Mouse (Mus musculus) hindbrain, embryonic 11.5 days (tissue): ENCODE measurements around the gene Dmrtc1c2. TPM values are rescaled to one million over a fixed set of nuclear protein-coding genes. Genes with fewer than 3 reads are reported as not detected.
"Not testable (repeated sequence)": the region's sequence is repeated elsewhere in the genome, so short reads cannot be mapped to it uniquely, and the experiment has no call there.

Experiments
- ATAC-seq: fragments of 200-750 bp; cut with Nextera tagmentation; 2 replicates; pipeline ENCODE4 v1.8.0; 2017; ENCODE audit warnings: mild to moderate bottlenecking, moderate TSS enrichment, moderate library complexity; ENCODE audit not compliant: low FRiP score
- DNase-seq: peaks from one replicate; pipeline ENCODE4 v3.0.0-alpha.2; 2015; ENCODE audit warnings: low spot score
- H3K27ac ChIP-seq: fragments of 300-500 bp; sonication (generic); 2 replicates; pipeline ENCODE4 v1.5.1; 2014; ENCODE audit warnings: mild to moderate bottlenecking, low read depth, low read length
- H3K27me3 ChIP-seq: fragments of 300-500 bp; sonication (generic); 2 replicates; pipeline ENCODE4 v1.6.1; 2014; ENCODE audit warnings: mild to moderate bottlenecking, low read length, moderate library complexity, mixed read lengths; ENCODE audit not compliant: control insufficient read depth, insufficient read depth
- H3K36me3 ChIP-seq: fragments of 300-500 bp; sonication (generic); 2 replicates; pipeline ENCODE4 v1.6.1; 2014; ENCODE audit warnings: mild to moderate bottlenecking, low read length, moderate library complexity, mixed read lengths; ENCODE audit not compliant: control insufficient read depth, insufficient read depth
- H3K4me1 ChIP-seq: fragments of 300-500 bp; sonication (generic); replicated peaks from 2 replicates; pipeline ENCODE4 v1.6.1; 2014; ENCODE audit warnings: low read length, mixed read lengths; ENCODE audit not compliant: control insufficient read depth, insufficient read depth
- H3K4me2 ChIP-seq: fragments of 300-500 bp; sonication (generic); replicated peaks from 2 replicates; pipeline ENCODE4 v1.6.1; 2014; ENCODE audit warnings: mild to moderate bottlenecking, low read depth, low read length
- H3K4me3 ChIP-seq: fragments of 300-500 bp; sonication (generic); 2 replicates; pipeline ENCODE4 v1.5.1; 2014; ENCODE audit warnings: low read depth, low read length
- H3K9ac ChIP-seq: fragments of 300-500 bp; sonication (generic); 2 replicates; pipeline ENCODE4 v1.6.1; 2014; ENCODE audit warnings: low read depth, low read length
- H3K9me3 ChIP-seq: fragments of 300-500 bp; sonication (generic); 2 replicates; pipeline ENCODE4 v1.6.1; 2016; ENCODE audit warnings: low read length; ENCODE audit not compliant: control insufficient read depth
- WGBS: fragments of 180-500 bp; shearing (Covaris S2); extraction: QIAGEN DNeasy Blood & Tissue Kit; methylation state at CpG from one replicate; pipeline ENCODE4 v1.1.7; 2014; 5-methylcytosine and 5-hydroxymethylcytosine counted together
- polyA plus RNA-seq: library from polyadenylated mRNA; unstranded; fragments of >200 nt; fragmentation: Nextera tagmentation; extraction: Ambion mirVana; gene quantifications from 2 replicates; pipeline ENCODE4 v1.2.1, GENCODE M21; 2014

Dmrtc1c2 gene
- polyA plus RNA-seq = not detected in 2 replicates

- H3K9ac ChIP-seq, DNase-seq, H3K9me3 ChIP-seq, H3K27me3 ChIP-seq, H3K4me1 ChIP-seq, H3K4me3 ChIP-seq, H3K4me2 ChIP-seq, H3K36me3 ChIP-seq, ATAC-seq, H3K27ac ChIP-seq: not testable (repeated sequence)
- 100% methylated on average over 2 of the region's 13 CpGs for WGBS
Measured at GRCm38 (mm10) chrX:102854516-102854915, at the start of gene Dmrtc1c2. TSS of gene Dmrtc1c2 (minus strand) at chrX:102854616.

GRCm38 (mm10) chrX:102867871-102868270 is 13.5 kb upstream of the Dmrtc1c2 start, which contains the start of gene 1700031F05Rik:
TSS of gene 1700031F05Rik (minus strand) at chrX:102867971.
- Histone ChIP-seq H3K9me3 (no peaks in the 10 kb centered on the region), H3K9ac (no peak within 1 kb of the TSS), H3K4me1 (no peaks in the 10 kb centered on the region), H3K4me2 (no peak within 1 kb of the TSS), H3K4me3 (no peak within 1 kb of the TSS), H3K27ac (no peak within 1 kb of the TSS), H3K27me3 (no peaks in the 10 kb centered on the region), H3K36me3 (no peaks in the 10 kb centered on the region)
- ATAC-seq = no peak
- 90% methylated on average over 6 of the region's 6 CpGs for WGBS
- DNase-seq = no peak

- no peaks in the 10 kb centered on the region for H3K4me1 ChIP-seq
- 66% methylated on average over 4 of the region's 4 CpGs for WGBS
- no peak overlapping the region for H3K4me3 ChIP-seq
- H3K9ac ChIP-seq = no peak overlapping the region
- H3K4me2 ChIP-seq = no peak overlapping the region
- no peaks in the 10 kb centered on the region; the same call in 1 of the 2 replicates for H3K27me3 ChIP-seq
- H3K27ac ChIP-seq = no peak overlapping the region
- H3K36me3 ChIP-seq = no peaks in the 10 kb centered on the region
- H3K9me3 ChIP-seq = no peaks in the 10 kb centered on the region
- DNase-seq (no peak), ATAC-seq (no peak)
Measured at GRCm38 (mm10) chrX:102812311-102812710, 42.1 kb downstream of the Dmrtc1c2 start.

GRCm38 (mm10) chrX:102802663-102803062 is 51.8 kb downstream of the Dmrtc1c2 start, which contains the start of gene Dmrtc1c1:
TSS of gene Dmrtc1c1 (plus strand) at chrX:102802963.
- H3K36me3 ChIP-seq, H3K4me1 ChIP-seq, H3K27me3 ChIP-seq, H3K4me2 ChIP-seq, H3K27ac ChIP-seq, ATAC-seq, H3K9ac ChIP-seq, H3K4me3 ChIP-seq, DNase-seq, H3K9me3 ChIP-seq: not testable (repeated sequence)
- no CpG with 5 or more reads among the region's 14 CpGs for WGBS

Other genes with a start within 250 kb of the Dmrtc1c2 start
- gene Phka1, start 210.4 kb downstream of the Dmrtc1c2 start, polyA plus RNA-seq = 5.3 and 5.9 TPM in 2 replicates
- not detected in 2 replicates for gene Gm3880, start 167.6 kb downstream of the Dmrtc1c2 start, polyA plus RNA-seq
- gene Gm9112, start 147.0 kb downstream of the Dmrtc1c2 start, polyA plus RNA-seq = not detected in 2 replicates
- not detected in 2 replicates for gene Dmrtc1b, start 146.8 kb downstream of the Dmrtc1c2 start, polyA plus RNA-seq
- not detected in 2 replicates for gene Dmrtc1c1, start 51.7 kb downstream of the Dmrtc1c2 start, polyA plus RNA-seq
- gene 1700031F05Rik, start 13.4 kb upstream of the Dmrtc1c2 start, polyA plus RNA-seq = not detected in 2 replicates
- gene Dmrtc1a, start 54.1 kb upstream of the Dmrtc1c2 start, polyA plus RNA-seq = 0.60 and 0.83 TPM in 2 replicates
- not detected in 2 replicates for gene 1700011M02Rik, start 54.3 kb upstream of the Dmrtc1c2 start, polyA plus RNA-seq
- not detected in 2 replicates for gene 1700018G05Rik, start 73.8 kb upstream of the Dmrtc1c2 start, polyA plus RNA-seq